Mouse (Mus musculus) brain, adult 2 months (tissue): ENCODE data around the gene Hdac6.

Experiments used
- DNase-seq: peaks from one replicate; pipeline ENCODE4 v3.0.0; 2011; ENCODE audit warnings: low read depth, low spot score

The Hdac6 gene

DNA sequence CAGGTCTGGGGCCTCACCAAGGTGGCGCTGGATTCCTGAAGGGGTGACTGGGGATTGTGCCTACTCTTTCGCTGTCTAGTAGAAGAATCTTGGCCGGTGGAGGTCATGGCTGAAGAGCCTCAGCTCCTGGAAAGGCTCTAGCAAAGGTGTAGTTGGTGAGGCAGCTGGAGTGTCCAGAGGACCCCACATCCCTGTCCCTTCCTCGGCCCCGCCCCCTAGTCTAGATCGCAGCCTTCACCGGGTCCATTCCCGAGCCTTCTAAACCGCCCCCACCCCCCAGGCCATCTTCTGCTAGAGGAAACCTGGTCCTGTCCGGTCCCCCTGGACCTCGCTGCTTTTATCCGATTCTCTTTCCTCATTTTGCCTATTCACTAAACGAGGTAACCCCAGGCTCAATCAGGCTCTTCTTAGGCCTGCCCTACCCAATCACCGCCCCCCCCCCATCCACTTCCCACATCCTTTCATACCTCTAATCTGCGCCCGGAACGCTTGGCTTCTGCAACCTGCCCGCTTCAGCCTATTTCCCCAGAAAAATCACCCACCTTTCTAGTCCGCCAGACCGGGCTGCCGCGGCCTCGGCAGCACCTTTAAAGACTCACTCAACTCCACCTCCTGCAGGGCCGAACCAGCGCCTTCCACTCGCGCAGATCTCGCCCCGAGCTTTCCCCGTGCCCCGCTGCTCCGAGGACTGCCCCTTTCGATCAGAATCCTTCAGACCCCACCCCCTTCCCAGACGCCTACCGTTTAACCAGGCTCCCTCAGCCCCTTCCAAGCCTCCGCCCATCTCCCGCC lies at the start of gene Hdac6:
Hdac6 (minus strand) TSS at position 782 of the 792 bp plus-strand sequence.
- no peak for DNase-seq

GRCm38 (mm10) chrX:7993068-7993735 lies 45.5 kb upstream of the Hdac6 start:
- no peak for DNase-seq

DNA sequence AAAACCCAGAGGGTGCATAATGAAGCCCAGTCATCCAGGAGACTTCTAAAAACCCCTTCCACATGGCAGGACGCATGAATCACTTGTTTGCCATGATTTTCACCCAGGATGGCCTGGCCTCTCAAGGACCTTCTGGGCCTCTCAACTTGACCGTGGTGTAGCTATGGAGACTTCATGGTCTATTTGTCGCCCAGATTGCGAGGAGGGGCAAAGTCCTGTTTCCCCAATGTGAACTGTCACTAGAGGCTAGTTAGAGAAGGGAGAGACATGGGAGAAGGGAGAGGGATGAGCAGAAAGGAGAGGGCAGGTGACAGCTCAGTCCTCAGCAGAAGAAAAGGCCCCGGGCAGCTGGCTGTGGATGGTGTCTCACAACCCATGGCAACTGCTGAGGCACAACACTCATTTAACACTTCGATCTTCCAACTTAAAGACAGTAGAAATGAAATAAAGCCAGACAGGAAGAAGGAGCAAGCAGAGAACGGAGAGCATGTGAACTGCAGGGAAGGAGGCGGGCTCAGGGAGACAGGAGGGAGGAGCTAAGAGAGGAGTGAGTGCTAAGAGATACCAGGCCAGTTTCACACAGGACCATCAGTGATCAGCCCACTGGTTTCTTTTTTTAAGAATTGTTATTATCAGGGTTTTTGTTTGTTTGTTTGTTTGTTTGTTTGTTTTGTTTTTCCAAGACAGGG lies 44.8 kb upstream of the Hdac6 start:
- no peak for DNase-seq

DNA sequence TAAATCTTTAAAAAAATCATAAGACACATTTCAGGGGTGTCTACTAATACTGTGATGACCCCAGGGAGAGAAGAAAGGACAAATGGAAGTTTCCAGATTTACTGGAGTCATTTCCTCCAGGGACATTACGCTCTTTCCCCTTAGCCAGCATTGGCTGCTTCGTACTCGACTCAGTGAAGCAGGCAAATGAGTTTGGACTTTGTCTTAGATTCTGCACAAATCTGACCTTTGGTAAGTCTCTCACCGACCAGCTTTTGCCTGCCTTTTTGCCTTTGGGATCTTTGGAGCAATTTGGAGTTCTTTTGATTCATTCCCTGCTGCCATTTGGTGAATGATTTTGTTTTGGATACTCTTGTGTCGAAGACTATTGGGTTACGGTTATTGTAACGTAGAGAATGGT lies 33.7 kb upstream of the Hdac6 start:
- no peak for DNase-seq

DNA sequence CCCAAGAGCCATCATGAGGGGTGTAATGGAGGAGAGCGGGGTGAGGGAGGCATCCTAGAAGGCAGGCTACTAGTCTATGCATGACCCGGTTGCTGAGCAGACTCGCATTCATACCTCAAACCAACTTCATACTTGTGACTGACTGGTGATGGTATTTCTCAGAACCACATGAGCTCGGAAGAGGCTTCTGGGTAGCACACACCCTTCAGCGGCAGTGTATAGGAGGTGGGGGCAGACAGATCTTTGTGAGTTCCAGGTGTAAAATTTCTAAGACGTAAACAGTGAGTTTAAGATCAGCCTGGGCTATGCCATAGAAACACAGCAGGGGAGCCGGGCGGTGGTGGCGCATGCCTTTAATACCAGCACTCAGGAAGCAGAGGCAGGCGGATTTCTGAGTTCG lies 30.2 kb upstream of the Hdac6 start, which contains the start of gene Gata1:
Gata1 (minus strand) TSS at position 180 of the 400 bp plus-strand sequence.
- DNase-seq, result no peak

DNA sequence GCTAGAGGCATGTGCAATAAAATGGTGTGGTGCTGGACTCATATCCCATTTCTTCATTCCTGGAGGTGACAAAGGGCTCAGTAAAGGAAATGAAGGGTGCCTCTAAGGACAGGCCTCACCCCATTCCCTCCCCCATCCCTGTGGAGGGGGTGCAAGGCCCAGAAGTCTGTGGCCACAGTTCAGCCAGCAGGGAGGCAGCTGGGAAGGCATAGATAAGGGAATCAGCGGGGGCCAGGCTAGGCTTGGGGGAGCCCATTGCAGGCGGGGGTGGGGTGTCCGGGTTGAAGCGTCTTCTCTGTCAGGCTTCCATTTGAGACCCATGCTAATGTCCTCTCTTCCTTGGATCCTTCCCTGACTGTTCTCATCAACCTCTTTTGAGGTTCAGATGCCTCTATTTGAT lies 23.6 kb upstream of the Hdac6 start:
- no peak for DNase-seq

DNA sequence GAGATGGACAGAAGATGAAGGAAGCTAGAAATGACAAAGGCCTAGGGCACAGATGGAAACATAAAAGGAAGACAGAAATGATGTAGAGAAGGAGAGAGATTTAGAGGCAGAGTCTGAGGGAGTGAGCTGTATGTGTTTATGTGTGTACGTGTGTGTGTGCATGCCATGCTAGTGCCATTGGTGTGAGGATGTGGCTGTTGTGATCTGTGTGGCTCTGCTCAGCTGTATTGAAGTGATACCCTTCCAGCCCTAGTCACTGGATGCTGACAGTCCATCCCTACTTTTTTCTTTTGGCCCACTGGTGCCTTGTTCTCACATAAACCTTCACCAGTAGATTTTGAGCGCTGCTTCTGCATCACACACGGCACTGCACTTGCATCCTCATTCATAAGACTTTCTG lies 21.2 kb upstream of the Hdac6 start:
- no peak for DNase-seq

DNA sequence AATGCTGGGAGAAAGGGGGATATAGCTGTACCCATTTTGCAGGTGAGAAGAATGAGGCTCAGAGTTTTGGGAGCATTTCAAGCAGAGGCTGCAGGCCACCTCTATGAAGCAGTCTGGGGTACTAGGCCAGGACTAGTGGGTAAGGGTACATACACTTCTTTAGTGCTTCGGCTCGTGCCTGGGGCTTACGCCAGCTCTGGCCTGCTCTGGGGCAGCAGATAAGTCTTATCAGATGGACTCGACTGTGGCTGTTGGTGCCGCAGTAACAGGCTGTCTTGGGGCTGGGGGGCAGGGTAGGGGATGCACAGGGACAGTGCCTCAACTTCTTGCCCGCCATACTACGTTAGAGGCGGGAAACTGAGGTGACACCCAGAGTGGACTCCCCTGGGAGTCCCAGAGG lies 20.5 kb upstream of the Hdac6 start:
- no peak for DNase-seq

DNA sequence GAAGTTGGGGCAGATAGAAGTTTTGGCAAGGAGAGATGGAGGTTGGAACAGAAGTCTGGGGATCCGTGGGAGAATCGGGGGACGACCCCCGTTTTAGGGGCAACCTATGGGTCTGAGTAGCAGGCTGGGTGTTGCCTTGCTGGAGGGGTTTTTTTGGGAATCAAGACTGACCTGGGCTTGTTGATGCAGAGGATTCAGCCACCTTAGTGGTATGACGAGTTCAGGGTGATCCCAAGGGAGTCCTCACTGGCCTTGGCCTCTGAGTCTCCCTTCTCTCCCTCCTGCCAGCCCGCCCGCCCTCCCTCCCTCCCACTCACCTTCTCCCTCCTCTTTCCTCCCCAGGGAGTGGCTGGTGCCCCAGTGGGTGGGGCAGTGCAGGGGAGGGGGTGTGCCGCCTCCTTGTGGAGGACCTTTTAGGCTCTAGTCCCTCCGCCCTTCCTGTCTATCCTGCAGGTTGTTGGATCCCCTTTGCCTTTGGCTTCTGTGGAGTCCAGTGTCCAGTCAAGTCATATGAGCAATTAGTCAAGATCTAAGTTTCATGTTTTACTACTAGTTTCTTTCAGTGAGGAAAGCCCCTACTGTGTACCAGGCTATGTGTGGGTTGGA lies 20.0 kb upstream of the Hdac6 start:
- no peak for DNase-seq

DNA sequence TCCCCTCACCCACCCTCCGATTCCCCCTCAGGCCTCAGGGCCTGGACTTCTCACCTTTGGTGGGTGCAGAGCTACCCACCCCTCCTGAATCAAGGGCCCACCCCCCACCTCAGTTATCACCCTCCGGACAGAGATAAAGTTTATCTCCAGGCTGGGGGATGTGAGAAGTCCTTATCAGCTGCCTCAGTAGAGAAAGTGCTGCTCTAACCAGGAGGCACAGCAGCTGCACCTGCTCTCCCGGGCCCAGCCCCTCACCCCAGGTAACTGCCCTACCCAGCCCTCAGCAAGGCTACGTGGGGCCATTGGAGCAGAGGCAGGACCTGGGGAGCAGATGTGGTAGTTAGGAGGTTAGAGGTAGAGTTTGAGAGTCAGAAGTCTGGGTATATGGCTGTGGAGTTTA lies 18.5 kb upstream of the Hdac6 start:
- DNase-seq, result no peak

DNA sequence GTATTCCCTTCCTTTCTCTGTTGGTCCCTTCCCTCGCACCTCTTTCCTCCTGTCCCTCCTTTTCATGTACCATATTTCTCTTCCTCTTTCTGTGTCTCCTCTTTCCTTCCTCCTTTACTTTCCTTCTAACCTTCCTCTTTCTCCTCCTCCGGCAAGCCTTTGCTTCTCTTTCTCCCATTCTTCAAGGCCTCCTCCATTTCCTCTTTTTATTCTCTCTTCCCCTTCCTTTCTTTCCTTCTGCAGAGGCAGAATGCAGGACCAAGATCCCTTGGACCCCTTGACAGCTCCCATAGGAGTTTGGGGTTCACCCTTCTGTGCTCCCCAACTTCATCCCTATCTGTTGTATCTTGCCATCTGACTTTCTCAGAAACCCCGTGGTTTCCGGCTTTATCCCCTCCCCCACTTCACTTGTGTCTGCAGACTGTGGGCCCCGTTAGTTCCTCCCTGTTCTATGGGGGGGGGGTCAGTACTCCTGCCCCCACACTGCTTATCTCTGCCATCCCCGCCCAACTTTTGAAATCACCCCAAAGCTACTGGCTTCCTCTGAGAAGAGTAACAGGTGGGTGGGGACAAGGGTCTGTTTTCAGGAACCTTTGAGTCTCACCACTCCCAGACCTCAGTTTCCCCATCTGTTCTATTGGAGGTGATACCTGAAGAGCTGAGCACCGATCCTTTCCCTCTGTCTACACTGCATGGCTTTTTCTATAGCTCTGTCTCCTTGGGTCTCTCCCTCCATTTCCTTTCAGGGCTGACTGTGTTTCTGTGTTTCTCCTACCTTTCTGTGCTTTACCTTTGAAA lies 16.3 kb upstream of the Hdac6 start:
- no peak for DNase-seq

DNA sequence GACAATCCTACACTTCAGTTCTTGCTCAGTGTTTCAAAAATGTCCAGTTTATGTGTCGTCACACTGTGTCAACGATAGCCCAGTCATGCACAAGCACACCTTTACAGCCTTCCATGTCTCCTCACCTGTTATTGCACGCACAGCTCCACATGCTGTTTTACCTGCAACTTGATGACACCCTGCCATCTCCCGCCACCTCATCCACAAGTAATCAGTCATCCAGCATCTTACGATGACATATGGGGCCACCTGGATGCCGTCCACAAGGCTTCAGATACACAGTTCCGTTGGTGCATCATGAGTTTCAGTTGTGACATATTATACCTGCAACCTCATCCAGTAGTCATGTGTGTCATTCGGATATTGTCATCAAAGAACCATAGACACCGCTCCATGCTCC lies 11.2 kb upstream of the Hdac6 start:
- no peak for DNase-seq

DNA sequence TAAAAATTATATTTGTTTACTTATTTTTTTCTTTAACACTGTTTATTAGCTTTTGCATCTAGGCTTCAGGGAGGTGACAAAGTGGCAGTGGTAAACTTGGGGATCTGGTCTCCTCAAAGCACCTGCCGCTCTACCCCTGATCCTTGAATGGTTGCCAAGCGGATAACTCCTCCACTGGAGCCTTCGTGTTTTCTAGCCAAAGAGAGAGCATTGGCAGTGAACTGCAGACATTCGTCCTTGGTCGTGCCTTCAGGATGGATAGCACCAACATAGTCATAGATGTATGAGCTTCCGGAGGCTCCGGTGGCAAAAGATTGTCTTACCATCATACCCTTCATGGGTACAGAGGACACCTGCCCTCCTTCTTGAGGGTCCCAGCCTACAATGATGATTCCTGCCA lies 2.4 kb upstream of the Hdac6 start:
- DNase-seq, result no peak

- peak; percentile 98 for DNase-seq
Observed at GRCm38 (mm10) chrX:7947900-7948492, 307 bp upstream of the Hdac6 start.

DNA sequence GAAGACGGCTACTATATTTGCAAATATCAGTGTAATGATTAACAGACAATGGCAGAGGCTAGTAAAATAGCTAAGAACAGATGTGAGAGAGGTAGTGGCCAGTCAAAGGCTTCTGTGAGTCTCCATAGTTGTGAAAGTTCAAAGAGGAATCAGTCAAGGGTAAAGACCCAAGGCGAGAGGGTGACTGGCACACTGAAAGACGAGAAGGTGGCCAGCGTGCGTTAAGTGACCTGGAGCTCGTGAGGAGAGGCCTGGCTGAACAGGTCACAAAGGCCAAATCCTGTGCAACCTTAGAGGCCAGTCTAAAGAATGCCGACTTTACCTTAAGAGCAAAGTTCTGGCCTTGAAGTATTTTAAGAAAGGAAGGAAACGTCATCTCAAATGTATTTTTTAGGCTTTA lies 2.1 kb downstream of the Hdac6 start:
- DNase-seq, result no peak

DNA sequence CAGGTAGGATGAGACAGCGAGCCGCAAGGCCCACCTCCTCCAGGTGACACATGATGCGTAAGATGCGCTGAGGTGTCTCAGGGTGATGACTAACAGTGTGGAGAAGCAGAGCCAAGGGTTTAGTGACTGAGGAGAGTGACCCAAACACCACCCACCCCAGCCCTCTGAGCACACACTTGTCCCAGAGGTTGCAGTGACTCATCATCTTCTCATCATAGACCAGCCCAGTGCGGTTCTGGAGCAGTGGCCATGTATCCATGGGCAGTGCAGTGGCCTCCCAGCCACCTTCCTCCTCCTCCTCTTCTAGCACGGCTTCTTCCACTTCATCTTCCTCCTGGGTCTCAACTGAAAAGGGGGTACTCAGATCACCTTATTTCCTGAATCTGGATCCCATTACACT lies 10.0 kb downstream of the Hdac6 start:
- no peak for DNase-seq

GRCm38 (mm10) chrX:7936874-7937273 lies 10.8 kb downstream of the Hdac6 start:
- peak; percentile 10 for DNase-seq

GRCm38 (mm10) chrX:7928270-7928790 lies 19.4 kb downstream of the Hdac6 start, which contains the start of gene Eras:
Eras (minus strand) TSS chrX:7928607.
- DNase-seq, result no peak

DNA sequence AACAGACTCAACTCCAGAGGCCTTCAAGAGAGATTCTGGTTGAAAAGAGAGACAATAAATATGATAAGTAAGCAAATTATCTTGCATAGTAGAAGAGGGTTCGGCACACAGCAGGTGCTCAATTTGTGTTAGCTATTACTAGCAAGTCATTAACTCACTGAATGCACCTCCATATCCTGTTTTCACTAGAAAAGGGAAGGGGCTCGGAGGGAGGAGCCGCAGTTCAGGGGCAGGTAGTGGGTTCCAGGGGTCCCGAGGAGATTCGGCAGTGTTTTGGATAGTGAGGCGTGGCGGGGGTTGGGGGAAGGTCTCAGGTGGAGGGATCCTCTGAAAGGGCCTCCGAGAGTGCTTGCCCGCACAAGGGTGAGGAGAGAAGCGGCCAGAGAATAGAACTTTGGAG lies 20.6 kb downstream of the Hdac6 start:
- no peak for DNase-seq

- DNase-seq, result no peak
Observed at GRCm38 (mm10) chrX:7926266-7926665, 21.4 kb downstream of the Hdac6 start.

DNA sequence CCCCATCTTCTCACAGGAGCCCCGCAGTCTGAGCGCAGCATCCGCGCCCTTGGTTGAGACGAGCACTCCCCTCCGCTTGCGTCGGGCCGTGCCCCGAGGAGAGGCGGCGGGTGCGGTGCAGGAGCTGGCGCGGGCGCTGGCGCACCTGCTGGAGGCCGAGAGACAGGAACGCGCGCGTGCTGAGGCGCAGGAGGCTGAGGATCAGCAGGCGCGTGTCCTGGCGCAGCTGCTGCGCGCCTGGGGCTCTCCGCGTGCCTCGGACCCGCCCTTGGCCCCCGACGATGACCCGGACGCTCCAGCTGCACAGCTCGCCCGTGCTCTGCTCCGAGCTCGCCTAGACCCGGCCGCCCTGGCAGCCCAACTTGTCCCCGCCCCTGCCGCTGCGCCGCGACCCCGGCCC lies 25.7 kb downstream of the Hdac6 start:
- peak; percentile 53 for DNase-seq
